Mouse (Mus musculus) lung, adult 2 months (tissue): ENCODE measurements around the gene Gtf2ird2.

Source experiments
- CTCF ChIP-seq: fragments of 200-500 bp; IDR thresholded peaks from 2 replicates; pipeline ENCODE4 v1.5.1; 2011; ENCODE audit warnings: mild to moderate bottlenecking, low read length, control low read depth; ENCODE audit not compliant: insufficient read depth
- POLR2A ChIP-seq: fragments of 200-500 bp; IDR thresholded peaks from 2 replicates; pipeline ENCODE4 v1.6.1; 2011; ENCODE audit warnings: low read depth, mild to moderate bottlenecking, control low read depth, low read length, borderline replicate concordance; ENCODE audit errors: extremely low read depth

DNA sequence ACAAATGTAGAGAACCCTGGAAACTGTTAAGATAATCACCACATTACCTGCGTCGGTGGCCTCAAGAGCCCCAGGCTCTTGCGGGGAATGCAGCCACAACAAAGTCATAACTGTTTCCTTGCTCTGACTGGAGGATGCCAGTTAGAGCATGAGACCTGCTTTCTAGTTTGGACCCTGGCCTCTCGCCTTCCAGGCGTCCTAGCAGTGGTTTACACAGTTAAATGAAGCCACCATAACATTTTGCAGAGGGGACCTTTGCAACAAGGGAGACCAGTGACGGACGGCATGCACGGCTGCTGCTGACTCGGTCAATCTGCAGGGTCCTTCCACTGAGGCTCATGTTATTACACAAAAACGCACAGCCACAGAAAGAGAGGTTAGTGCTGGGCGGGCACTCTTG, 88.9 kb downstream of the Gtf2ird2 start:
- TF ChIP-seq CTCF = no peak
- no peak for TF ChIP-seq POLR2A
